Mouse (Mus musculus): ENCODE data around the gene Ehd1.

GRCm38 (mm10) chr19:6262222-6262621 is 14.3 kb upstream of the Ehd1 start:
- no peak for TF ChIP-seq MYOG (IDR thresholded peaks at IDR 0.05; ENCODE audit: control insufficient read depth in 1 of 3, insufficient read depth in 1 of 3, insufficient read length in 2 of 3, low read depth in 2 of 3)
- TF ChIP-seq POLR2A (IDR thresholded peaks at IDR 0.05; ENCODE audit: insufficient read length, low read depth) = no peak
- TF ChIP-seq MAX (IDR thresholded peaks at IDR 0.05; ENCODE audit: low read depth) = no peak
- no peak for TF ChIP-seq TCF3 (IDR thresholded peaks at IDR 0.05; ENCODE audit: insufficient read length, low read depth)
- no peak for TF ChIP-seq REST (IDR thresholded peaks at IDR 0.05; ENCODE audit: insufficient read depth, insufficient read length)
- TF ChIP-seq CEBPB (IDR thresholded peaks at IDR 0.05; ENCODE audit: insufficient read depth, poor library complexity, severe bottlenecking) = no peak

Measured in myocyte (in vitro differentiated cells).